Mouse (Mus musculus): ENCODE data around the gene Smok3a.

- TF ChIP-seq CTCF (conservative IDR thresholded peaks at IDR 0.05; ENCODE audit: low read length) (no peak), POU5F1 (IDR thresholded peaks at IDR 0.05; ENCODE audit: borderline replicate concordance, low read length) (no peak), NANOG (IDR thresholded peaks at IDR 0.05; ENCODE audit: borderline replicate concordance, low read length) (no peak)
Observed at GRCm38 (mm10) chr5:138073803-138074202, 52.7 kb downstream of the Smok3a start.

Measured in E14TG2a.4 (cell line).